Mouse (Mus musculus) embryonic facial prominence, embryonic 14.5 days (tissue): ENCODE measurements at regions not wholly inside any gene's neighbourhood (a gene's known extent, or its start where the extent isn't known, plus 50 kb on each side); places are given as distances from the start of the nearest gene placed in this dataset.
A peak's percentile ranks its signal among the peaks of the same experiment; 100 is the strongest.

Experiments used
- ATAC-seq: fragments of 200-750 bp; cut with Nextera tagmentation; 2 replicates; pipeline ENCODE4 v1.8.0; 2017; ENCODE audit warnings: low read depth, moderate number of reproducible peaks, moderate TSS enrichment
- DNase-seq: peaks from one replicate; pipeline ENCODE4 v3.0.0-alpha.2; 2015; ENCODE audit warnings: low spot score
- H3K27ac ChIP-seq: fragments of 300-500 bp; sonication (generic); replicated peaks from 2 replicates; pipeline ENCODE4 v1.5.1; 2014; ENCODE audit warnings: low read depth, mild to moderate bottlenecking, low read length, moderate library complexity
- H3K27me3 ChIP-seq: fragments of 300-500 bp; sonication (generic); replicated peaks from 2 replicates; pipeline ENCODE4 v1.6.1; 2014; ENCODE audit warnings: low read length; ENCODE audit not compliant: control insufficient read depth, insufficient read depth
- H3K36me3 ChIP-seq: fragments of 300-500 bp; sonication (generic); 2 replicates; pipeline ENCODE4 v1.6.1; 2014; ENCODE audit warnings: low read length, mixed read lengths; ENCODE audit not compliant: control insufficient read depth, insufficient read depth
- H3K4me1 ChIP-seq: fragments of 300-500 bp; sonication (generic); 2 replicates; pipeline ENCODE4 v1.6.1; 2014; ENCODE audit warnings: antibody characterized with exemption, low read length; ENCODE audit not compliant: control insufficient read depth, insufficient read depth
- H3K4me2 ChIP-seq: fragments of 300-500 bp; sonication (generic); 2 replicates; pipeline ENCODE4 v1.6.1; 2014; ENCODE audit warnings: low read depth, mild to moderate bottlenecking, low read length, moderate library complexity, mixed read lengths
- H3K4me3 ChIP-seq: fragments of 300-500 bp; sonication (generic); 2 replicates; pipeline ENCODE4 v1.5.1; 2014; ENCODE audit warnings: low read depth, mild to moderate bottlenecking, low read length
- H3K9ac ChIP-seq: fragments of 300-500 bp; sonication (generic); 2 replicates; pipeline ENCODE4 v1.6.1; 2014; ENCODE audit warnings: low read depth, mild to moderate bottlenecking, low read length, moderate library complexity, mixed read lengths
- H3K9me3 ChIP-seq: fragments of 300-500 bp; sonication (generic); 2 replicates; pipeline ENCODE4 v1.6.1; 2016; ENCODE audit warnings: low read length; ENCODE audit not compliant: control insufficient read depth
- WGBS: fragments of 180-500 bp; shearing (Covaris S2); extraction: QIAGEN DNeasy Blood & Tissue Kit; methylation state at CpG from one replicate; pipeline ENCODE4 v1.1.7; 2014; 5-methylcytosine and 5-hydroxymethylcytosine counted together

- Histone ChIP-seq H3K9ac (no peak overlapping the region), H3K4me3 (peak overlapping the region; percentile 3; the same call in 1 of the 2 replicates), H3K27ac (peak overlapping the region; percentile 87), H3K9me3 (no peaks in the 10 kb centered on the region), H3K4me1 (peaks cover 42% of the 10 kb centered on the region), H3K27me3 (no peaks in the 10 kb centered on the region), H3K36me3 (no peaks in the 10 kb centered on the region), H3K4me2 (peak overlapping the region; percentile 44)
- WGBS: 39% methylated on average over 14 of the region's 14 CpGs
- ATAC-seq (peak; percentile 84), DNase-seq (peak; percentile 94)
Observed at GRCm38 (mm10) chr19:26548562-26549270, 56.1 kb upstream of the Smarca2 start.

GRCm38 (mm10) chr19:26550299-26550698, 54.6 kb upstream of the Smarca2 start:
- no peaks in the 10 kb centered on the region for H3K27me3 ChIP-seq
- no peak overlapping the region for H3K4me3 ChIP-seq
- no peaks in the 10 kb centered on the region for H3K9me3 ChIP-seq
- peaks cover 40% of the 10 kb centered on the region for H3K4me1 ChIP-seq
- H3K4me2 ChIP-seq: no peak overlapping the region
- ATAC-seq (no peak), DNase-seq (peak; percentile 49)
- no peaks in the 10 kb centered on the region for H3K36me3 ChIP-seq
- no peak overlapping the region for H3K27ac ChIP-seq
- WGBS: 35% methylated on average over 5 of the region's 5 CpGs
- H3K9ac ChIP-seq: no peak overlapping the region
